Mouse (Mus musculus) B cell, adult 2 months (primary cell): ENCODE measurements at regions not wholly inside any gene's neighbourhood (a gene's known extent, or its start where the extent isn't known, plus 50 kb on each side); places are given as distances from the start of the nearest gene placed in this dataset.

Source experiments
- DNase-seq, 2 experiments: peaks; one replicate each; pipeline ENCODE4 v3.0.0; 2022

DNA sequence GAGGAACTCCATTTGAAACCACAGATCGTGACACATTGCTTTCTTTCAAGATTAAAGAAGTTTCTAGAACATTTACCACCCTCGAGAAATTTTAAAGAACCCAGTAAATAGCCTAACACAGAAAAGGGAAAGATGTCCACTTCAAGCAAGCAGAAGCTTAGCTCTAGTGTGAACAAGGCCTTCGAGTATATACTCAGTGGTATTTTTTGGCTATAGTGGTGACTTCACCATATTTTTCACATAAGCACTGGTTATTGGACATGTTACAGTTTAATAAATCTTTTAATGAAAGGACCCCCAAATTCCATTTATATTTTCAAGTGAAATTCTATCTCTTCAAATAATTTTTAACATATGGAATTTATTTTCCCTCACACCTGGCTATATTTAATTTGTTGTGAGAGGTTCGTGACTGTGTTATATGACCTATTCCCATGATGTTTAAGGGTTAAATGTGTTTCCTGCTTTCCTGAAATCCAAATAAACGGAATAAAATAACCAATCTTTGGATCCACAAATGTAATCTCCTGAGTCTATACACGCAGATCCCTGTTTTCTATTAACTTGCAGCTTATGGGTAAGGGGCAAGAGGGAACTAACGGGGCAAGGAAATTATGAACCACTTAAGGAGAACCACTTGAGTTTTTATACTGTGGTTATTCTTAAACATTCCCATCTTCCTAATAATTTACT is 60.6 kb upstream of the Tas2r134 start:
- DNase-seq: no peak

DNA sequence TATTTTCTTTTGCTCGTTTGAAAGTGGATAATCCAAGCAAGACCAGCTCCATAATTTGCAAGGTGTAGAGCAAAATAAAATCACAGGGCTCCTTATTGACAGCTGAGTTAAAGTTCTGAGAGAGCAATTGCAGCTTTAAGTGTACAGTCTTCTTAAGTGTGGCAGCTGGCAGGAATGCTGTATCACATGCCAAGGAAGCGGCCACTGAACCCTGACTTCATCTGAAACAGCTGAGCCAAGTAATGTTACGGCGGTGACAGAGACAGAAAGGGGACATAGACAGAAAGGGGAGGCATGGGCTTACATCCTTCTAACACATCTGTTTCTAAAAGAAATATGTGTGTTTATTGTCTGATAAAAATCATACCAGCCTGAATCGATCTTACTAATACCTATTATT is 63.4 kb upstream of the Tas2r134 start:
- no peak for DNase-seq

DNA sequence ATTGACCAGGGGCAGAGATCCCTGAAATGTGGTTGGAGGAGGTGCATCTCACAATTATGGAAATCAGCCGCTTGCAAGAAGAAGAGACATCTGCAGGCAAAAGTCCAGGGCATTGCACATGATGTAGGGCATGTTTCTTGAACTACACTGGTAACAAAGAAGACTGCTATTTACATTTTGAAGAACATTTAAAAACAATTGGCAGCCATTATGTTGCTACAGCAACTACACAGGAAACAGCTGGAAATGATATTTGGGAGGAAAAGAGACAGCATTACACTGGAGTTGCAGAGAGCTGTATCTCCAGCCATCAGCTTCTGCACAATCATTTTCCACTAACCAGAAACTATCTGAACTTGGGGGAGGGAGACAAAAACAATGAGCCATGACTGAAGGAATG is 64.1 kb upstream of the Tas2r134 start:
- no peak for DNase-seq

DNA sequence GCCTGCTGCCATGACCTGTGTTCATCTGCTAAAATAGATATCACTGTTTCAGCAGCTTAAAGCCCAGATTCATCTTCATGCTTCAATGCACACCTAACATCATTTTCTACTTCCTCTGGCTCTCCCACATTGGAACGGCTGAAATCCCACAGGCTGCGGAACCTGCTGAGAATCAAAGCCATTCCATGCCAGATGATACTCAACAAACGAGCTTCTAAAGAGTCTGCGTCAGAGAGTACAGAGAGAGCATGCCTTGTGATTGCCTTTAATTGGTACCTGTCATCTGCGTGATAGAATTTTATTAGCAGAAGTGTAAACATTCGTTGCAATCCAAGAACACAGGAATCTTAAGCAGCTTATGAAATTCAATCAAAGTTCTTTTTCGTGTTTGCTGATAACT is 76.4 kb upstream of the Tas2r134 start:
- no peak for DNase-seq

- DNase-seq: no peak
These were observed 78.2 kb upstream of the Tas2r134 start for GRCm38 (mm10) chr2:51549125-51549524.

DNA sequence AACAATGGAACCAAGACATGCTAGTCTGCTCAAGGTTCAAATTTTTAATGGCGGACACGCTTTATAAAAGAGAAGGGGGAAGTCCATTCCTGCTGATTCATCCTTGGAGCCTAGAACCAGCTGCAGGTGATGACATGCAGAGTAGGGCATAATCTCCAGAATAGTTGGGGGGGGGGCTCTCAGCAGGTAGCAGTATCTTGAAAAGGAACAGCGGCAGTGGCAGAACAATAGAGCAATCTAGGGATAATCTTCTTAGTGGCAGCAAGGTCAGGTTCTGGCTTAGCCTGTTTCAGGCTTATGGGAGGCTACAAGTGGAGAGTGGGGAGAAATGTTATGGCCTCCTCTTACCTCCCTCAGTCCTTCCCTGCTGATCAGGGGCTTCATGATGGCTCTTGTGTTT is 81.1 kb upstream of the Tas2r134 start:
- DNase-seq: no peak

DNA sequence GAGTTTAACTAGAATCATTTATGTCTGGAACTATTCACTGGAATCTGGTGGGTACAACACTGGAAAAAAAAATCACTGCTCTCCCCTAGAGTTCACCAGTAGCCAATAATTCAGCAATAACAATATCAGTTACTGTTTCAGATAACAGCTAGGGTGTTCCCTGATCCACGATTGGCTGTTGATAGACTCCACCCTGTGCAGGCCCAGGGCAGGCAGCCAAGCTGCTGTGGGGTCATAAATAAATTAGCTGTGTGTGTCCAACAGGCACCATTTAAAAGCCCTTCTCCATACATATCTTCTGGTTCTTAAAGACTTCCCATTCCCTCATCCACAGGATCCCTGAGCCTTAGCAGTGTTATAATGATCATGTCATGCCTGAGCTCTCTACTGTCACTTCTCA is 83.4 kb upstream of the Tas2r134 start:
- DNase-seq: no peak

DNA sequence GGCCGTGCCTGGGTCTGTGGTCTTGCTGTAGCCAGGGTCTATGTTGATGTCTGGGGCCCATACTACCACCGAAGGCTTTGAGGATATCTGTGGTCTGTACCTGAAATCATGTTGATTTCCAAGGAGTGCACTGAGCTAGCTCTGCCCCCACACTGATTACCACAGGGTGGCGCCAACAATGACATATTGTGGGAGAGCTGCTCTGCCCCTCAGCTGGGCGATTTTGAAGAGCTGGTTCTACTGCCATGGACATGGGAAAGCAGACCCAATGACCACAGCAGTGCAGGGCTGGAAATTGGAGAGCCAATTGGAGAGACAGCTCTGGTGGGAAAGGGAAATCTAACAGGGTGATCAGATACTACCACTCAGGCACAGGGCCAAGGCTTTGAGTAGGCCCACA is 85.0 kb upstream of the Tas2r134 start:
- peak; percentile 14 to 19 for DNase-seq

DNA sequence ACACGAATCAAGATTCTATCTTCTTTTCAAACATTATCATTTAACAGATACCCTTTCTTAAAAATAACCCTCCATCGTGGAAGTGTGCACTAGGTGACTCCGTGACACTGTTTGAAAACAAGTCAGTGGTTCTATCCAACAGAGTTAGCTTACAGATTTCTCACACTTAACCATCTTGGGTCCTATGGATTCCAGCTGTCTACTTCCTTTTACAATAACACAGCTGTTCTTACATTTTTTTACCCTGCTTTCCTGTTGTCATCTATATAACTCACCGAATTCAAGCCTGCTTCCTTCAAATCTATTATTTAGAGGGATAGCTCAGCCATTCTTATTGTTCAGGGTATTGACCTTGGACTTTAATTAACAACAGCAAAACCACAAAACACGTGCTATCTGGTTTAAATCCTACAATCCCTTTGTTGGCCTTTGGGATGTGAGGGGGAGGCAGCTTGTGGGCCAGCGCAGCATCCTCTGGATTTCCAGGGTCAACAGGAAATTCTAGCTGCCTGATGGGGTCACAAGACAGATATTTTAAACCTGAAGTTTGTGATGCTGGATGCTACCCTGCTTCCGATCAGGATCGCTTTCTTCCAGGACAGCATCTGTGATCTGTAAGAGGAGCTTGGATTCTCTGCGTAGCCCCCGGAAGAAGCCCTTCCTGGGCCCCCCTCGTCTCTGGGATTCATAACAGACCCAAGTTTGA is 94.4 kb upstream of the Tas2r134 start:
- DNase-seq: no peak

DNA sequence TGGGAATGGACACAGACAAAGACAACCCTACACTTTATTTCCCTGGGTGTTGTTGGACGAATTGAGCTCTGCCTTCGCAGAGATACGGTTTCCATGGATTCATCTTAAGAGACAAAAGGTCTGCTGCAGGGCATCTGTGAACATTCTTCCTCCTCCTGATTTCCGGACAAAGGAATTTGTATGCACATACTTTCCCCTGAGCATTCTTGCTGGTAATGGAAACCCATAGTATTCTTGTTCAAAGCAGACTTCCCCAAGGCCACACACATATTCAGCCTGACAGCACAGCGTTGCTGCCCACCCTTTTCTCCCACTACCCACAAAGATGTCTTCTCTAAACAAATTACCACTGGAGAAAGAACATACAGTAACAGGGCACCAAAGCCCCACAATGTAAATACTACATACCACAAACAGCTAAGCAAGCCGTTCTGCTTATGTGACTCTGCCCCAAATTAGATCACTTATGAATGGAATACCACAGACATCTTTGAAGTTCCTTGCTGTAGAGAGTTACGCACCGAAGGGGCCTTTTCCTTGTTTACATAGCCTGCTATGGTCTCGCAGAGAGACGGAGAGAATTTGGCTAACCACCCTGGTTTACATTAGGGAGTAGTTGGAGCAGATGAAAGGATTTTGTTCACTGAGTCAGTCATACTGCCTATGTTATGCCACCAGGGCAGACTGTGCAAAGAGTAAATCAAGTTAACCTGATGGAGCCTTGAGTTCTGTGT is 96.0 kb upstream of the Tas2r134 start:
- no peak for DNase-seq

DNA sequence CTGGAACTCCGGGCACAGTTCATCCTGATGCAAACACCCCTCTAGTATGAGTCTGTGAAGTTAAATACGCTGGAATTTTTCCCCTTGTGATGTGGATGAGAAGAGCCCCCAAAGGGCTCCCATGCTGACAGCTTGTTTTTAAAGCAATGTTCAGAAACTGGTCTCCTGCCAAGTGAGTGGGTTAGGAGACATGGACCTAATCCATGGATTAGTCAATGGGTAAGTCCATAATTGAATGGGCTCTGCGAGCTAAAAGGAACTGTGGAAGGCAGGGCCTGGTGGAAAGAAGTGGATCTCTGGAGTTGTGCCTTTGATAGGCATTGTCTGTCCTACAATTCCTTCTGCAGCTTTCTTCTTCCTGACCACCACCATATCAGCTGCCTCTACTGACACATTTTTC is 104.5 kb upstream of the Tas2r134 start:
- DNase-seq: no peak

DNA sequence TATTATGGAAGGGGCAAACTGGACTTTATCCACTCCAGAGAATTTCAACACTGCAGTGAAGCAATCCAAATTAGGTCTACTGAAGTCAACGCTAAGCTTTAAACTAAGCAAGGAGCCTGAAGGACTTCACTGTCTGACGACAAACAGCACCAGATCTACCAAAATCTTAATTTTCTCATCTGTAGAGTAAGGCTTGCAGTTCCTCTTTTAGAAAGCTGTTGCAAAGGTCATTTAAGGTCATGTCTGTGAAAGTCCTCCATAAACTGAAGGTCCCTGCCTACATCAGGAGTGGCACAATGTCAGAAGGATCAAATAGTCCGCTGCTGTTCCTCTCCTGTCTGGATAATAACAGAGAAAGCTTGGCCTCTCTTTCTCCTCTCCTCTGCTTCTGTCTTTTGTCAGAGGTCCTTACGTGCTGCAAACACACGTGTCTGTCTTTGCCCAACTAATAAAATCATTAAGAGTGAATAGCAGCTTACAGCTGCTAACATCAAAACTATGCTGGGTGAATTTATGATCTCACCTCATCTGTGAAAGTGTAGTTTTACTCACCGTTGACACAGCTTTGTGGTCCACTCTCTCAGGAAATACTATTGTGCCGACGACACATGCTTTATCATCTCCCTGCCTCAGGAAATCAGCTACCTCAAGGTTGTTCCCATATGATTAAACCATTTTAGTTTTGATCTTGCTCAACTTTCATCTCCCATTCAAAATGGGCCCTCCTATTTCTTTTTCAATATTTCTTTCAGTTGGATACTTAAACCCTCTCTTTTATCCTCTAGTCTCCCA is 117.9 kb upstream of the Tas2r134 start:
- DNase-seq: no peak

GRCm38 (mm10) chr2:51497896-51498295 is 129.4 kb upstream of the Tas2r134 start:
- DNase-seq: no peak

DNA sequence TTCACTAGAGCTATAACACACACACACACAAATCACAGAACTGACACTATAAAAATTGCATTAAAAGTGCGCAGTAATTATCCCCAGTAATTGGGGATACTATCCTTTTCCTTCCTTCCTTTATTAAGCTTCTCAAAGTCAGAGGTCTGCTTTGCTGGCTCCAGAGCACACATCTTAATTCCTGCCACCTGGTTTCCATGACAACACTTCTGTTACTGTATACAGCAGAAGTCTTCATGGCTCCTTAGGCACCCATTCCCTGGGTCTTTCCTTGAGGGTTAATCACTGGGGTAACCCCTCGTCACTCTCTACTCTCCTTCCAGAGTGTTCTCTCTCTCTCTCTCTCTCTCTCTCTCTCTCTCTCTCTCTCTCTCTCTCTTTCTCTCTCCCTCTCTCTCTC is 153.6 kb upstream of the Tas2r134 start:
- DNase-seq: no peak

DNA sequence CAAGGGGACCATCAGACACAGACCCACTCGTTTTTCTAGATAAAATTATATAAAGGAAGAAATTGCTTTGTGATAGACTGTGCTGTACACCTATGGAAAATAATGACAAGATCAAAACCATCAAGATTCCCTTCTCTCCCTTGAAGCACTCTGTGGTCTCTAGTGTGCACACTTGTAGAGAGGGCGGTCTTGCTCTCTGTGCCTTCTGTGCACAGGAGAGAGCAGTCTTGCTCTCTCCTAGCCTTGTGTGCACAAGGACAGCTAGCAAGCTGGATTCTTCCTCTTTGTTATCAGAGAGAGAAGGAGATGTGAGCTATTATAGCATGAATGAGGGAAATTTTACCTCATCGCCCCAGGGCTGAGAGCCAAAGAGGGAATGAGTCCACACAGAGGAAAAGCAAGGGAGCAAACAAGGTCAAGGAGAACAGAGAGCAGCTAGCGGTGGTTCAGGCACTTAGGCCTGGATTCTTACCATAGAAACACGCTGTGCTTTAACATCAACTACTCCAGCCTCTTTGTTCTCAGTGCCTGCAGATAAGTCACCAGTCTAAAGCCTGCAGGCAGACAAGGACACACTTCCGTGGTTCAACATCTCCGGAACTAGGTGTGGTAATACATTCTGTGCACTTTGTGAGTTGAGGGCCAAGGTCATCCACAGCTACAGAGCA is 160.2 kb upstream of the Tas2r134 start:
- DNase-seq: no peak

- no peak for DNase-seq
These were observed 161.3 kb upstream of the Tas2r134 start for GRCm38 (mm10) chr2:51466003-51466402.

- DNase-seq: no peak
These were observed 161.7 kb upstream of the Tas2r134 start for GRCm38 (mm10) chr2:51465576-51465975.

DNA sequence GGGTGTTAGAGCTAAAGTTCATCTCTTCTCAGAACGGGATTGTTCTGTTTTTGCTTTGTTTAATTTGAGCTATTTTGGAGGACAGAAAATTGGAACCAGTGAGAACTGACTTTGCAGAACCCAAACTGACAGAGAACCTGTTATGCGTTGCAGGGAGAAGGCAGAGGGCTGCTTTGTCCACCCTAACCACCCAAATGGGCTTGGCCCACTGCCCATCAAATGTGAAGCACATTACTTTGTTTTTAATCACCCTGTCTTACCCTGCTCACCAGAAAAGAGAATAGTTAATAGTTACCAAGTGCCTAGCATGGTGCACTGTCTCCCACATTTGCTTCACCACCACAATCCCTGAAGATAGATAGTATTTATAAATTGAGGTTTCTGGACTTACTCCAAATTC is 163.0 kb upstream of the Tas2r134 start:
- no peak for DNase-seq

DNA sequence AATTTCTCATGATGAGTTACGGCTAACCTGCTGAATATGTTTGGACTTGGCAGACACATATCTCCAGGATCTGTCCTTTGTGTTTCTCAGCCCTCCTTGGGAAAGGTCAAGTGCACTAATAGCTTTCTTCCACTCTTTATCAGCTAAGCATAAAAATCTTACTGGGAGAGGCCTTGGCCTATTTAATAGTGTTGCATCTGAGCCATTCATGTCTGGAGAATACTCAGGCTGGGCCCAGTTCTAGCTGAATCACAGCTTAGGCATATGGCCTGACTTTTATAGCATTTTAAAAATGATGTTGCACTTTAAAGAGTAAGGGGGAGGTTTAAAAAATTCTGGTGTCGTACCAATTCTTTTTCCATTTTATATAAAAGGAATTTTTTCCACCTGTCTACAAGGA is 166.4 kb upstream of the Tas2r134 start:
- DNase-seq: no peak

GRCm38 (mm10) chr2:51459486-51459885 is 167.8 kb upstream of the Tas2r134 start:
- no peak for DNase-seq

DNA sequence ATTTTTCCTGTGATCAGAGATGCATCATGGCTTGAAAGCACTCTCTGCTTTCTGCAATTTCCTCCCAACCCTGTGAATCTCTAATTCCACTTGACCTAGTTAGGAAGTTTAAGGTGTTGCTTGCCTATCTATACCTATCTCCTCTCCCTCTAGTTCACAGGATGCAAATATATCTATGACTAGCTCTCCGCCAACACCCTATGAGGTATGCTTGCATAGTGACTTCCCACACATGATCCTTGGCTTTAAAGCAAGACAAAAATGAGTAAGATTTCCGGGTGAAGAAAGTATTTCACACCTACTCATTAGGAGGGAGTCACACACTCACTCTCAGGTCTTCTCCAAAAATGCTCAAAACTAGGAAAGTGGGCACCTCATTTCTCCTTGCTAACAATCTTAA is 169.6 kb upstream of the Tas2r134 start:
- DNase-seq: no peak

- DNase-seq: no peak
These were observed 174.5 kb upstream of the Tas2r134 start for GRCm38 (mm10) chr2:51452816-51453215.

- no peak for DNase-seq
These were observed 179.2 kb upstream of the Tas2r134 start for GRCm38 (mm10) chr2:51448121-51448520.
